Mouse (Mus musculus): ENCODE results near the gene Vmn1r77. TPM values are rescaled to one million over a fixed set of nuclear protein-coding genes. Genes with fewer than 3 reads are reported as not detected.

Gene Vmn1r77
- polyA plus RNA-seq (2015; fragmentation: Illumina TruSeq; extraction: RNeasy Lipid Tissue Mini Kit (QIAGEN cat#74804); ENCODE audit: insufficient read depth, low replicate concordance) = not detected

DNA sequence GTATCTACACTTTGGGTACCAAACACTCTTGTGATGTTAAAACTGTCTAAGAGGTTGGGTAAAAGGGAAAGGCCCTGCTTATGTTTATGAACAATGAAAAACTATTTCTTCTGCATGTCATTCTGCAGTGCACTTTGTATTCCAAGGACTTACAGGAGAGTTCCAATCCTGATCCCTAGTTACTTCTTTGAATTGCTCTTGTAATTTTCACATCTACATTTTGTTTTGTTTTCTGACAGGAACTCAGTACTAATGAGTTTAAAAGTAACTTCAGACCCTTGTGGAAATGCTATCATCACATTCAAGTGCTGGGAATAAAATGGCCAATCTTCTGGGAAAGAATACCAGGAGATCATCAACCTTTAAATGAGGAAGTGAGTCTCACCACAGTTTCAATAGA is at the start of gene Vmn1r77:
Gene Vmn1r77, plus strand, starts transcription at position 301 of the 400 bp plus-strand sequence.

Other genes with a start within 250 kb of the Vmn1r77 start
- not detected for gene Vmn1r74, start 202.8 kb upstream of the Vmn1r77 start, polyA plus RNA-seq (2015; fragmentation: Illumina TruSeq; extraction: RNeasy Lipid Tissue Mini Kit (QIAGEN cat#74804); ENCODE audit: insufficient read depth, low replicate concordance)
- not detected for gene Vmn1r75, start 162.1 kb upstream of the Vmn1r77 start, polyA plus RNA-seq (2015; fragmentation: Illumina TruSeq; extraction: RNeasy Lipid Tissue Mini Kit (QIAGEN cat#74804); ENCODE audit: insufficient read depth, low replicate concordance)
- gene Vmn1r76, start 98.5 kb upstream of the Vmn1r77 start, polyA plus RNA-seq (2015; fragmentation: Illumina TruSeq; extraction: RNeasy Lipid Tissue Mini Kit (QIAGEN cat#74804); ENCODE audit: insufficient read depth, low replicate concordance) = not detected
- gene Vmn1r78, start 113.5 kb downstream of the Vmn1r77 start, polyA plus RNA-seq (2015; fragmentation: Illumina TruSeq; extraction: RNeasy Lipid Tissue Mini Kit (QIAGEN cat#74804); ENCODE audit: insufficient read depth, low replicate concordance) = not detected
- not detected for gene Vmn1r79, start 134.5 kb downstream of the Vmn1r77 start, polyA plus RNA-seq (2015; fragmentation: Illumina TruSeq; extraction: RNeasy Lipid Tissue Mini Kit (QIAGEN cat#74804); ENCODE audit: insufficient read depth, low replicate concordance)
- not detected for gene Vmn1r80, start 152.5 kb downstream of the Vmn1r77 start, polyA plus RNA-seq (2015; fragmentation: Illumina TruSeq; extraction: RNeasy Lipid Tissue Mini Kit (QIAGEN cat#74804); ENCODE audit: insufficient read depth, low replicate concordance)
- not detected for gene Vmn1r81, start 231.5 kb downstream of the Vmn1r77 start, polyA plus RNA-seq (2015; fragmentation: Illumina TruSeq; extraction: RNeasy Lipid Tissue Mini Kit (QIAGEN cat#74804); ENCODE audit: insufficient read depth, low replicate concordance)